Mouse (Mus musculus) midbrain, embryonic 16.5 days (tissue): ENCODE data around the gene Ctsd. TPM values are rescaled to one million over a fixed set of nuclear protein-coding genes. Genes with fewer than 3 reads are reported as not detected.

ENCODE experiments used
- polyA plus RNA-seq: library from polyadenylated mRNA; unstranded; fragments of >200 nt; fragmentation: Nextera tagmentation; extraction: Ambion mirVana; gene quantifications from 2 replicates; pipeline ENCODE4 v1.2.1, GENCODE M21; 2015

The Ctsd gene
- polyA plus RNA-seq, 1 experiment from 2014 or later = 289 TPM

Other genes starting within 250 kb of the Ctsd start
- not detected in 2 replicates for gene Gm45337, start 243.4 kb downstream of the Ctsd start, polyA plus RNA-seq
- gene Gm29735, start 230.9 kb downstream of the Ctsd start, polyA plus RNA-seq = not detected in 2 replicates
- not detected in 2 replicates for gene Gm4553, start 222.3 kb downstream of the Ctsd start, polyA plus RNA-seq
- gene Krtap5-2, start 212.0 kb downstream of the Ctsd start, polyA plus RNA-seq = not detected in 2 replicates
- not detected in 2 replicates for gene Gm10153, start 197.6 kb downstream of the Ctsd start, polyA plus RNA-seq
- not detected in 2 replicates for gene Krtap5-3, start 186.7 kb downstream of the Ctsd start, polyA plus RNA-seq
- not detected in 2 replicates for gene Gm7579, start 176.2 kb downstream of the Ctsd start, polyA plus RNA-seq
- not detected in 2 replicates for gene Krtap5-5, start 158.1 kb downstream of the Ctsd start, polyA plus RNA-seq
- gene Gm40460, start 147.0 kb downstream of the Ctsd start, polyA plus RNA-seq = not detected in 2 replicates
- gene Gm2431, start 129.7 kb downstream of the Ctsd start, polyA plus RNA-seq = not detected in 2 replicates
- gene Gm4559, start 113.7 kb downstream of the Ctsd start, polyA plus RNA-seq = not detected in 2 replicates
- gene Krtap5-1, start 90.9 kb downstream of the Ctsd start, polyA plus RNA-seq = not detected in 2 replicates
- not detected in 2 replicates for gene Krtap5-4, start 84.5 kb downstream of the Ctsd start, polyA plus RNA-seq
- gene Ifitm10, start 14.3 kb downstream of the Ctsd start, polyA plus RNA-seq = 11.3 and 14.1 TPM in 2 replicates
- gene Gm49369, start 5.4 kb downstream of the Ctsd start, polyA plus RNA-seq = 2.5 and 3.4 TPM in 2 replicates
- not detected in 2 replicates for gene Syt8, start 46.8 kb upstream of the Ctsd start, polyA plus RNA-seq
- 0.51 and 0.78 TPM in 2 replicates for gene Tnni2, start 53.8 kb upstream of the Ctsd start, polyA plus RNA-seq
- gene Lsp1, start 72.8 kb upstream of the Ctsd start, polyA plus RNA-seq = 4.8 and 5.1 TPM in 2 replicates
- 0.91 and 1.6 TPM in 2 replicates for gene Tnnt3, start 110.8 kb upstream of the Ctsd start, polyA plus RNA-seq
- gene Mrpl23, start 144.6 kb upstream of the Ctsd start, polyA plus RNA-seq = 15.6 and 18.6 TPM in 2 replicates